Mouse (Mus musculus): Measurements from ENCODE around the gene Pold2. TPM values are rescaled to one million over a fixed set of nuclear protein-coding genes. Genes with fewer than 3 reads are reported as not detected.

The Pold2 gene
- 64.5 and 81.0 TPM in 2 replicates for polyA plus RNA-seq (2015; fragmentation: Nextera tagmentation; extraction: Ambion mirVana)

DNA sequence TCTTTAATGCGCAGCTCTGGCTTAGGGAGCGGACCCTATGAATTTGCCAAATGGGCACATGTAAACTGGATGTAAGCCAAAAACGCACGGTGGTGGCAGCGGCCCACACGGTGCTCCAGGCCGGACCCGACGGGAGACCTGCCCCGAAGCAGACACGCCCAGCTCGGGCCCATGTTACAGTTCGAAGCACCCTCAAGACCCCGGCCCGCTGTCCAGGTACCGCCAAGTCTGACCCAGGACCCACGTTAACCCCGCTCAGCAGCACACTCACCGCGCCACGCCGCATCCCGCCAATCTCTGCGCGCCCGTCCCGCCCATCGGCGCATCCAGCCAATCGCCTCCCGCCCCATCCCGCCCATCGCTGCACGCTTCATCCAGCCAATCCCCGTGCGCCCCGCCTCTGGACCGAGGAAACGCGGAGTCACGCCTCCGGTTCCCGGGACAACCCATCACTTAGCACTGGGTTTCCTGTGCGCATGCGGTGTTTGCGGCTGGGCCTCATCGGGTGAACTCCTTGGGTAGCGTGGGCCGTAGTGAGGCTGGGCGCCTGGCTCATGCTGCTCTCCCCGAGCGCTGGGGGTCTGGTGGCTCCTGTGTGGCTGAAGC lies at the start of gene Pold2:
Gene Pold2, minus strand, starts transcription at position 372 of the 606 bp plus-strand sequence.
- Histone ChIP-seq H3K27me3 (replicated peaks) (no peaks in the 10 kb centered on the region), H3K9me3 (replicated peaks) (no peaks in the 10 kb centered on the region), H3K36me3 (peaks cover 22% of the 10 kb centered on the region), H3K27ac (replicated peaks) (peak within 1 kb of the TSS; percentile 85), H3K4me3 (replicated peaks) (peak within 1 kb of the TSS; percentile 80), H3K9ac (replicated peaks) (peak within 1 kb of the TSS; percentile 63), H3K4me2 (peak within 1 kb of the TSS; percentile 73), H3K4me1 (peaks cover 27% of the 10 kb centered on the region)
- WGBS: 0% methylated on average over 52 of the region's 52 CpGs
- ATAC-seq (ENCODE audit: low FRiP score): peak; percentile 99

GRCm38 (mm10) chr11:5926696-5927220 lies 48.7 kb upstream of the Pold2 start:
- Histone ChIP-seq H3K27me3 (replicated peaks) (no peaks in the 10 kb centered on the region), H3K4me3 (replicated peaks) (no peak overlapping the region), H3K9ac (replicated peaks) (no peak overlapping the region), H3K9me3 (replicated peaks) (no peaks in the 10 kb centered on the region), H3K4me2 (no peak overlapping the region), H3K27ac (replicated peaks) (no peak overlapping the region), H3K4me1 (no peaks in the 10 kb centered on the region), H3K36me3 (no peaks in the 10 kb centered on the region)
- ATAC-seq (ENCODE audit: low FRiP score): no peak
- WGBS: 84% methylated on average over 3 of the region's 3 CpGs

- H3K27me3 ChIP-seq (replicated peaks): no peaks in the 10 kb centered on the region
- ATAC-seq (ENCODE audit: low FRiP score): no peak
- H3K9me3 ChIP-seq (replicated peaks): no peaks in the 10 kb centered on the region
Measured at GRCm38 (mm10) chr11:5924699-5925098, 46.6 kb upstream of the Pold2 start.

GRCm38 (mm10) chr11:5920323-5920960 lies 42.4 kb upstream of the Pold2 start:
- Histone ChIP-seq H3K36me3 (no peaks in the 10 kb centered on the region), H3K9ac (replicated peaks) (no peak overlapping the region), H3K4me3 (replicated peaks) (no peak overlapping the region), H3K4me1 (no peaks in the 10 kb centered on the region), H3K9me3 (replicated peaks) (no peaks in the 10 kb centered on the region), H3K27me3 (replicated peaks) (no peaks in the 10 kb centered on the region), H3K4me2 (no peak overlapping the region), H3K27ac (replicated peaks) (no peak overlapping the region)
- WGBS: 41% methylated on average over 17 of the region's 17 CpGs
- no peak for ATAC-seq (ENCODE audit: low FRiP score)

More at GRCm38 (mm10) chr11:5924699-5925098, 46.6 kb upstream of the Pold2 start:
- no peak overlapping the region for H3K27ac ChIP-seq (replicated peaks)
- H3K4me3 ChIP-seq (replicated peaks): no peak overlapping the region
- no peak overlapping the region for H3K4me2 ChIP-seq
- 59% methylated on average over 8 of the region's 8 CpGs for WGBS
- H3K4me1 ChIP-seq: no peaks in the 10 kb centered on the region
- no peak overlapping the region for H3K9ac ChIP-seq (replicated peaks)
- H3K36me3 ChIP-seq: no peaks in the 10 kb centered on the region

- no peaks in the 10 kb centered on the region for H3K27me3 ChIP-seq (replicated peaks)
- H3K36me3 ChIP-seq: no peaks in the 10 kb centered on the region
- H3K9me3 ChIP-seq (replicated peaks): no peaks in the 10 kb centered on the region
- no peak overlapping the region for H3K9ac ChIP-seq (replicated peaks)
- no peaks in the 10 kb centered on the region for H3K4me1 ChIP-seq
- H3K4me2 ChIP-seq: no peak overlapping the region
- H3K27ac ChIP-seq (replicated peaks): no peak overlapping the region
- ATAC-seq (ENCODE audit: low FRiP score): no peak
- WGBS: 95% methylated on average over 4 of the region's 4 CpGs
- H3K4me3 ChIP-seq (replicated peaks): no peak overlapping the region
Measured at GRCm38 (mm10) chr11:5919606-5920005, 41.5 kb upstream of the Pold2 start.

DNA sequence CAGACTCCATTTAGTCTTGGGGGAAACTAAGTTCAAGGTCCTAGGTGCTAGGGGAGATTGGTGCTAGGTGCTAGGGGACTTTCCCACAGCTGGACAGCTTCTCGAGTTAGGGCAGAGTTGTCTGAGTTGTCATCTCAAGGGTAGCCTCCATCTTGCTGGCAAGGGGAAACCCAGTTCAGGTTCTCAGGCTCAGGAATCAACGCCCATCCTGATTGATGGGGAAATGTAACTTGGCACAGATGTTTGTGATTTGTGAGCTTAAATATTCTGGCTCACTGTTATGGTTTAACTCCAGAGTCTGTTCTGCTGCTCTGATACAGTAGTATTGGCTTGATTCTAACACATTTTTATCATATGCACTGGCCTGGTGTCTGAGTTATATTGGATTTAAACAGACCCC lies 40.0 kb upstream of the Pold2 start:
- no peak overlapping the region for H3K4me3 ChIP-seq (replicated peaks)
- no peaks in the 10 kb centered on the region for H3K27me3 ChIP-seq (replicated peaks)
- 83% methylated on average over 2 of the region's 2 CpGs for WGBS
- H3K4me2 ChIP-seq: no peak overlapping the region
- H3K27ac ChIP-seq (replicated peaks): no peak overlapping the region
- H3K9ac ChIP-seq (replicated peaks): no peak overlapping the region
- H3K4me1 ChIP-seq: no peaks in the 10 kb centered on the region
- H3K36me3 ChIP-seq: no peaks in the 10 kb centered on the region
- ATAC-seq (ENCODE audit: low FRiP score): no peak
- no peaks in the 10 kb centered on the region for H3K9me3 ChIP-seq (replicated peaks)

GRCm38 (mm10) chr11:5916178-5916548 lies 38.1 kb upstream of the Pold2 start:
- Histone ChIP-seq H3K4me3 (replicated peaks) (no peak overlapping the region), H3K27ac (replicated peaks) (no peak overlapping the region), H3K9ac (replicated peaks) (no peak overlapping the region), H3K4me1 (0 out of 2 replicates have a peak, but pooled peaks cover 3% of the 10 kb centered on the region), H3K9me3 (replicated peaks) (no peaks in the 10 kb centered on the region), H3K27me3 (replicated peaks) (no peaks in the 10 kb centered on the region), H3K4me2 (no peak overlapping the region), H3K36me3 (no peaks in the 10 kb centered on the region)
- no peak for ATAC-seq (ENCODE audit: low FRiP score)
- WGBS: 83% methylated on average over 8 of the region's 8 CpGs

GRCm38 (mm10) chr11:5915429-5916177 lies 37.5 kb upstream of the Pold2 start:
- Histone ChIP-seq H3K4me1 (0 out of 2 replicates have a peak, but pooled peaks cover 3% of the 10 kb centered on the region), H3K27me3 (replicated peaks) (no peaks in the 10 kb centered on the region), H3K9me3 (replicated peaks) (no peaks in the 10 kb centered on the region), H3K27ac (replicated peaks) (no peak overlapping the region), H3K4me2 (no peak overlapping the region), H3K36me3 (no peaks in the 10 kb centered on the region), H3K9ac (replicated peaks) (no peak overlapping the region), H3K4me3 (replicated peaks) (no peak overlapping the region)
- no peak for ATAC-seq (ENCODE audit: low FRiP score)
- 82% methylated on average over 5 of the region's 5 CpGs for WGBS

- Histone ChIP-seq H3K27ac (replicated peaks) (no peak overlapping the region), H3K27me3 (replicated peaks) (no peaks in the 10 kb centered on the region), H3K4me1 (0 out of 2 replicates have a peak, but pooled peaks cover 3% of the 10 kb centered on the region), H3K4me3 (replicated peaks) (no peak overlapping the region), H3K36me3 (no peaks in the 10 kb centered on the region), H3K9ac (replicated peaks) (no peak overlapping the region), H3K4me2 (no peak overlapping the region), H3K9me3 (replicated peaks) (no peaks in the 10 kb centered on the region)
- ATAC-seq (ENCODE audit: low FRiP score): no peak
- 50% methylated on average over 5 of the region's 5 CpGs for WGBS
Measured at GRCm38 (mm10) chr11:5914940-5915339, 36.8 kb upstream of the Pold2 start.

DNA sequence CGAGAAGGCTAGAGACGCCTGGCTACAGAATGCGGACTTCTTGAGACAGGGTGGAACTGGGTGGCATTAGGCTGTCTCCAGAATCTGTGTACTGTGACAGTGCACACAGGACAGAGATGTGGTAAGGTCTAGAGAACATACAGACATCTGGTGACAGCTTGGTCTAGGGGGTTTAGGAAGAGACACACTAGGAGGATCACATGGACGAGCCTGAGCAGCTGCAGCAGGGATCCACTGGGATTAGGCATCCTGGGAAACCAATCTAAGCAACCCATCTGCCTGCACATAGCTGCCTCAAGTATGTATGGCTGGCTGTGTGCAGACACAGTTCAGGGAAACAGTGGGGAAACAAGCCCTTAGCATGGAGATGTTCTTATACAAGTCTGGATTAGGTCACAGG lies 35.8 kb upstream of the Pold2 start:
- Histone ChIP-seq H3K27ac (replicated peaks) (no peak overlapping the region), H3K36me3 (no peaks in the 10 kb centered on the region), H3K4me1 (0 out of 2 replicates have a peak, but pooled peaks cover 3% of the 10 kb centered on the region), H3K27me3 (replicated peaks) (no peaks in the 10 kb centered on the region), H3K4me2 (no peak overlapping the region), H3K4me3 (replicated peaks) (no peak overlapping the region), H3K9me3 (replicated peaks) (no peaks in the 10 kb centered on the region), H3K9ac (replicated peaks) (no peak overlapping the region)
- 76% methylated on average over 4 of the region's 4 CpGs for WGBS
- no peak for ATAC-seq (ENCODE audit: low FRiP score)

- H3K36me3 ChIP-seq: no peaks in the 10 kb centered on the region
- H3K27ac ChIP-seq (replicated peaks): no peak overlapping the region
- no peak overlapping the region for H3K4me2 ChIP-seq
- H3K9ac ChIP-seq (replicated peaks): no peak overlapping the region
- H3K27me3 ChIP-seq (replicated peaks): no peaks in the 10 kb centered on the region
- ATAC-seq (ENCODE audit: low FRiP score): no peak
- H3K9me3 ChIP-seq (replicated peaks): no peaks in the 10 kb centered on the region
- no peak overlapping the region for H3K4me3 ChIP-seq (replicated peaks)
- 0 out of 2 replicates have a peak, but pooled peaks cover 3% of the 10 kb centered on the region for H3K4me1 ChIP-seq
- 71% methylated on average over 8 of the region's 8 CpGs for WGBS
Measured at GRCm38 (mm10) chr11:5913256-5913655, 35.2 kb upstream of the Pold2 start.

Data from neural tube, embryonic 15.5 days (tissue).